Mouse (Mus musculus): Measurements from ENCODE around the gene Marc1. TPM values are rescaled to one million over a fixed set of nuclear protein-coding genes. Genes with fewer than 3 reads are reported as not detected.

Marc1 gene
- polyA plus RNA-seq (2014; fragmentation: Illumina TruSeq; extraction: RNeasy Lipid Tissue Mini Kit (QIAGEN cat#74804); ENCODE audit: low read depth, low replicate concordance): 4.0 TPM

GRCm38 (mm10) chr1:184810780-184811575, at the start of gene Marc1:
Marc1 (minus strand) TSS chr1:184811313.

GRCm38 (mm10) chr1:184846092-184846750, 35.1 kb upstream of the Marc1 start, which contains the start of gene Marc2:
Marc2 (minus strand) TSS chr1:184846451.

Other genes starting within 250 kb of the Marc1 start
- 4.8 TPM for gene Hlx, start 78.7 kb downstream of the Marc1 start, polyA plus RNA-seq (2014; fragmentation: Illumina TruSeq; extraction: RNeasy Lipid Tissue Mini Kit (QIAGEN cat#74804); ENCODE audit: low read depth, low replicate concordance)
- 288 TPM for gene Marc2, start 35.1 kb upstream of the Marc1 start, polyA plus RNA-seq (2014; fragmentation: Illumina TruSeq; extraction: RNeasy Lipid Tissue Mini Kit (QIAGEN cat#74804); ENCODE audit: low read depth, low replicate concordance)
- gene C130074G19Rik, start 71.9 kb upstream of the Marc1 start, polyA plus RNA-seq (2014; fragmentation: Illumina TruSeq; extraction: RNeasy Lipid Tissue Mini Kit (QIAGEN cat#74804); ENCODE audit: low read depth, low replicate concordance): 77.7 TPM
- 8.1 TPM for gene Mark1, start 188.3 kb upstream of the Marc1 start, polyA plus RNA-seq (2014; fragmentation: Illumina TruSeq; extraction: RNeasy Lipid Tissue Mini Kit (QIAGEN cat#74804); ENCODE audit: low read depth, low replicate concordance)

All from adipose tissue, adult 10 weeks (tissue).